Mouse (Mus musculus): ENCODE data around the gene Dst.
"Not testable (repeated sequence)": the region's sequence is repeated elsewhere in the genome, so short reads cannot be mapped to it uniquely, and the experiment has no call there.

Gene Dst

DNA sequence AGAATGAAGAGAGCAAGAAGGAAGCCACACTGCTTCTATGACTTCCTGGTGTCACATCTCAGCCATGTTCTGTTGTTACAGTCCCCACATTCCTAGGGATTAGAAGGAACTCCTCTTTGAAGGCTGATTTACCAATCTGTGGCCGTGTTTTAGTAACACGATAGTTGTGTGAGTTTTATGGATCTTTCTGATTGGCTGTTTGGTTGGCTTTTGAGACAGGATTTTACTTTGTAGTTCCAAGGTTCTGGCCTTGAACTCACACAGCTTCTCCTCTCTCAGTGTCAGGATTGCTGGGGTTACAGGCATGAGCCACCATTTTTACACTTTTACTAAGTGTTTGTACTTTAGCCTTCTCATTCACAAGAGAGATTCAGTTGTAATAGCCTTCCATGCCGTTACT, 155.9 kb downstream of the Dst start:
- no peak for DNase-seq (ENCODE audit: low spot score in 2 of 2)

DNA sequence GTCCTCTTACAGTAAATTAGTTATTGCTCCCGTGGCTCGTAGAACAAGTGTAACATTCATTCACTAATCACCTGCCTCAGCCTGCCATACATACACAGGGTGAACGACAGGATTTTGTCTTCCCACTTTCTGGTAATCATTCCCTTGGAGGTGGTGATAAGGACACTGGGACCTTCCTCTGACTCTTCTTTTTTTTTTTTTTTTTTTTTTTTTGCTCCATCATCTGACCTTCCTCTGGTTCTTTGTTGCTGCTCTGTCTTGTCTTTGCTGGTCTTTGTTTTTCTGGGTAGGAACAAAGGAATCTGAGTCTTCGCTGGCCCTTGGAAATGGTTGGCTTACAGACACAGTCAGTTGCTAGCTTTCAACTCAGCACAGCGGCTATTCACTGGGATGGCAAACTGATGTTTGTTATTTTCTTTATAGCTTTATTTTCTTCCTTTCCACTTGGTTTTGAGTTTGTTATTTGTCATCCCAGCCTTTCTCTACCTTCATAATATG, 157.6 kb downstream of the Dst start:
- no peak for DNase-seq (ENCODE audit: low spot score in 2 of 2)

DNA sequence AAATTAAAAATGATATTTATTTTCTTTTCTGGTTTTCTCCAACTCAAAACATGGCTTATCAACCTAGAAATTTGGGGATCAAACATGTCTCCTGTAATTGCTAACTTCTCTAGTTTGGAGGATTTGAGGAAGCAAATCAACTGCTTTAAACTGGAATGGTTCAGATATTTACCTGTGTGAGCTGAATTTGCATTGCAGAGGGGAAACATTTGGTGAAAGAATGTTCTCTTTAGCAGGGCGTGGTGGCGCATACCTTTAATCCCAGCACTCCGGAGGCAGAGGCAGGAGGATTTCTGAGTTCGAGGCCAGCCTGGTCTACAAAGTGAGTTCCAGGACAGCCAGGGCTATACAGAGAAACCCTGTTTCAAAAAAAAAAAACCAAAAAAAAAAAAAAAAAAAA, 158.4 kb downstream of the Dst start:
- not testable (repeated sequence) for DNase-seq (ENCODE audit: low spot score in 2 of 2)

- peak in 1 of 2 experiments; percentile 36 for DNase-seq (ENCODE audit: low spot score in 2 of 2)
Measured at GRCm38 (mm10) chr1:34068341-34068740, 160.3 kb downstream of the Dst start.

DNA sequence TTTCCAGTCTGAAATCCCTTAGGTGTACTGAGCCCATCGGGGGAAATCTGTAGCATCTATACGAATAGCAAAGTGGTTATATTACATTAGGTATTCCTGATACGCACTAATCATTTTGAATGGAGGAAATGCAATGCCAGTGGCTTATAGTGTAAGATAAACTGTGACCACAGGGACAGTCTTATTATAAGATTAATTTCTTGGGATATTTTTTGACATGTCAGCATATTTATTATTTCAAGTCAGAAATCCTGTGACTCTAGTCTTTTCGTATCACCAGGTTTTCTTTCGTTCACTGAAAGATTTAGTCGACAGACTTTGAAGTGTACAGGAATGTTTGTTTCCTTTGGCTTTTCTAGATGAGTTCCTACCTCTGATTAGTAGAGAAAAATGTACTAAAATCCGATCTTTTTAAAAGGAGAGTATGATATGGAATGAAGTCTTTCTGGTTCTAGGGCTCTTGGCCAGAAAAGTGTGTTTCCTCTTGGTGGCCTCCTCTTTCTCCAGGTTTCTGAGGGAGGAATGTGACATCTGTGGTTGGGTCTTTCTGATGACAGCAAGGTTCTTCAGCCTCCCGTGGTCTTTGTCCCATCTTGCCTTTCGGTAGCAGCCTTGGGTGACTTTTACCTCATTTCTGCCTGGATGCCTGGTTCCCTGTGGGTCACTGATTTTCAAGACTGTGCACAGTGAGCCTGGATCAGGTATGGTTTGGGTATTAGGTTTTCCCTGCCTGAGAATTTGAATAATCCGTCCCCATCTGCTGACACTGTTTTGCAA, 161.7 kb downstream of the Dst start:
- DNase-seq (ENCODE audit: low spot score in 2 of 2): no peak

GRCm38 (mm10) chr1:34070474-34070873, 162.4 kb downstream of the Dst start:
- peak in 1 of 2 experiments; percentile 24 for DNase-seq (ENCODE audit: low spot score in 2 of 2)

- no peak for DNase-seq (ENCODE audit: low spot score in 2 of 2)
Measured at GRCm38 (mm10) chr1:34070991-34071639, 163.1 kb downstream of the Dst start.

DNA sequence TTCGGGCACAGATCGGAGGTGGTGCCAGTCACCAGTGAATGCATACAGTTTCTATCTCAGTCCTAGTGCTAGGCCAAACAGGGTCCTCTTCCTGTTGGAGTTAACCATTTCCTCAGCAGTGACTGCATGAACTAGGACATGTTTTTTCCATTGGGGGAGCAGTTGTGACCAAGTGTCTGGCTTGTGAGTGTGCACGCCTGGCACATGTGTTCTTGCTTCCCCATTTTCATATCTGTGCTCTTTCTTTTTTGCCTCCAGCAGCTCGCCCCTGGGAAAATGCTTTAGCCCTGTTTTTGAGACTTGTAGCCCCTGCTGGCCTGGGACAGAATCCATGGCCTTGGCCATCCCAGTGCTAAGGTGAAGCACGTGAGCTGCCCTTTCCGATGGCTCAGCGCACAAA, 164.2 kb downstream of the Dst start:
- no peak for DNase-seq (ENCODE audit: low spot score in 2 of 2)

- DNase-seq (ENCODE audit: low spot score in 2 of 2): no peak
Measured at GRCm38 (mm10) chr1:34073436-34074169, 165.6 kb downstream of the Dst start.

GRCm38 (mm10) chr1:34074245-34075187, 166.5 kb downstream of the Dst start:
- peak in 1 of 2 experiments; percentile 13 for DNase-seq (ENCODE audit: low spot score in 2 of 2)

DNA sequence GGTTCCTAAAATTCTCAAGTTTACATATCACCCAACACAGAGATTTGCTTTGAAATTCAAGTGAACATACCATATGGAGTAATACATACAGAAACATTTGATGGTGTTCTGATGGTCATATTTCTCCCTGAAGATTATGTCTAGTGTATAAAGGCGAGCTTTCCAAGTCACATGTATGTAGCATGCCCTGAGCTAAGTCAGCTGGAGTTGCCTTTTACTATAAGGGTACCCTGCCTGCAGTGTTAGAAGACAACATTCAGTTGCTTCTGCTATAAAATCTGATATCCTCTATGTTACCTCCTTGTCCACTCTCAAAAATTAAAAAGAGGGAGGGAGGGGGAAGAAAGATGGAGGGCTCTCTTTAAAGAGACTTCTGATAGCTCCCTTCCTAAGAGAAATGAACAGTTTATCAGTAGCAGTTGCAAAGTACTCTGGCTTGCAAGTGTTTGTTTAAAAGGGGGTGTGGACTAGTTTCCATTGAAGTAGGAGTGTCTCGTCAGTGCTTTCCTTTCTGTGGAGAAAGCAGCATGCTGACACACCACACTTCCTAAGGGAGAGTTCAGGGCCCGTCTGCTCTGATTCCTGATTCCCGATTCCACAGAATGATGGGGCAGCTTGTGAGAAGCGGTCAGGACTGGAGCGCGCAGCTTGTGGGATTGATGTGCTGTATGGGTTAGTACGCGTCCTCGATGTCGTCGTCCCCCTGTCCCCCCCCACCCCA, 168.8 kb downstream of the Dst start:
- DNase-seq (ENCODE audit: low spot score in 2 of 2): no peak

GRCm38 (mm10) chr1:34077422-34077790, 169.4 kb downstream of the Dst start:
- no peak for DNase-seq (ENCODE audit: low spot score in 2 of 2)

- no peak for DNase-seq (ENCODE audit: low spot score in 2 of 2)
Measured at GRCm38 (mm10) chr1:34077941-34078340, 169.9 kb downstream of the Dst start.

DNA sequence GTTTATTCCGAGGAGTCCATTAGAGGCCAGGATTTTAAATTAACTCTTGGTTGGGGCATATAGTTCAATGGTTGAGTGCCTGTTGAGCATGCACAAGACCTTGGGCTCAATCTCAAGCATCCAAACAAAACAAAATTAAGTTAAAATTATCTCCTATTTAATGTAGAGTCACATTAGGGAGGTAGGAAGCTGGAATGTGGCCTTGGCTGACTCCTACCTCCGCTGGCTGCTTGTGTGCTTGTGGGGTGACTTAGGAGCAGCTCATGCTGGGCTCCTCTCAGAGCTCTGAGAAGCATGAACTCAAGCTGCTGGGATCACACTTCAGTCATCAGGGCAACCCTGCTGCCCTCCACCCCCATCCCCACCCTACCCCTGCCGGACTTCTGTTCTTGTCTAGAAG, 181.0 kb downstream of the Dst start:
- no peak for DNase-seq (ENCODE audit: low spot score in 2 of 2)

GRCm38 (mm10) chr1:34090700-34091099, 182.7 kb downstream of the Dst start:
- DNase-seq (ENCODE audit: low spot score in 2 of 2): no peak

GRCm38 (mm10) chr1:34093652-34094051, 185.6 kb downstream of the Dst start:
- DNase-seq (ENCODE audit: low spot score in 2 of 2): no peak

- no peak for DNase-seq (ENCODE audit: low spot score in 2 of 2)
Measured at GRCm38 (mm10) chr1:34094301-34094700, 186.3 kb downstream of the Dst start.

DNA sequence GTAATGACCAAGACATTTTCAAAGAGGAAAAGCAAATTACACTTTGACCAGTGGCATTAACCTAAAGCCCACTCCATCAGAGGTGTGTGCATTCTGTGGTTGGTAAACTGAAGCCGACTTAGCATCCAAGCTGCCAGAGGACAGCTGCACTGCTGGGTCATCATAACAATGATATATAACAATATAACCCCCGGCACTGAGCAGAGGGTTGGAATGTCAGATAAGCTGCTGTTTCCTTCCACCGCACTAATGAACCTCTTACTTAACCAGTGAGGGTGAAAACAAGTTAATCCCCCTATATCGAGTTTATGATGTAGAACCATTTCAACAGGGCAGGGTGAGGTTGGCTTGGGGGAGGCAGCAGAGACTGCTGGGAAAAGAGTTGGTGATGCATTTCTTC, 187.1 kb downstream of the Dst start:
- no peak for DNase-seq (ENCODE audit: low spot score in 2 of 2)

- DNase-seq (ENCODE audit: low spot score in 2 of 2): no peak
Measured at GRCm38 (mm10) chr1:34096923-34097322, 188.9 kb downstream of the Dst start.

DNA sequence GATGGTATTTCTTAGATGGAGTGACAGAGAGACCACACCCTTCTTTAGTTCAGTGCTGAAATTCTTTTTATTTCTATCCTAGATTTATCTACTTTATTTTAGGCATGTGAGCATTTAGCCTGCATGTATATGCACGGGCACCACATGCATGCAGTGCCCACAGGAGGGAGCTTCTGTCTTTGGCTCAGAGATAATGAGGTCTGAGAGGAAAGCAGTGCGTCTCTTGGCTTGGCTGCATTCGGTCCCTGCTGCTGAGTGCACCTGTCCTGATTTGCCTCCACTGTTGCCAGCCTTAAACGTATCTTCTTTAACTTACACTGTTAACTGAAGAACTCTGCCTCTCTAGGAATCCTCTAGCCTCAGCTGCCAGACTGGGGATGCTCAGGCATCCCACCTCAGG, 189.6 kb downstream of the Dst start:
- DNase-seq (ENCODE audit: low spot score in 2 of 2): no peak

DNA sequence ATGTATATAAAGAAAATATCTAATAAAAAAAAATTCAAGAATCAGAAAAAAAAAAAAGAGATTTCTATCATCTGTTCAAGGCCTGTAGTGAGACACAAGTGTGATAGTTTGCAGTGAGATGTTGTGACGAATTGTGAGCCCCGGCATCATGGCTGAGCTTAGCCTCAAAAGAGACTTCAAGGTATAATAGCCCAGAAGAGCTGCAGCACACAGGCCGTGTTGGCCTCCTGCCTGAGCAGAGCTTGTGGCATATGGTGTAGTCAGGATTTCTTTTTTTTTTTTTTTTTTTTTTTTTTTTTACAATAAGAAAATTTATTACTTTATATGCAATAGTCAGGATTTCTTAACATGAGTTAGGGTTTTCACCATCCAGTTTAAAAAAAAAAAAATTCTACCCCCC, 191.4 kb downstream of the Dst start:
- no peak for DNase-seq (ENCODE audit: low spot score in 2 of 2)

Data from thymus, postnatal 10 days (tissue).